Mouse (Mus musculus) hindbrain, embryonic 10.5 days (tissue): Measurements from ENCODE around the gene Oard1. TPM values are rescaled to one million over a fixed set of nuclear protein-coding genes. Genes with fewer than 3 reads are reported as not detected.

Source experiments
- DNase-seq: peaks from one replicate; pipeline ENCODE4 v3.0.0-alpha.2; 2017; ENCODE audit warnings: low spot score
- H3K27ac ChIP-seq: fragments of 300-500 bp; sonication (generic); 2 replicates; pipeline ENCODE4 v1.5.1; 2016; ENCODE audit warnings: mild to moderate bottlenecking, moderate library complexity
- H3K27me3 ChIP-seq: fragments of 300-500 bp; sonication (generic); 2 replicates; pipeline ENCODE4 v1.6.1; 2016; ENCODE audit warnings: mild to moderate bottlenecking; ENCODE audit not compliant: poor library complexity, insufficient read depth, severe bottlenecking
- H3K36me3 ChIP-seq: fragments of 300-500 bp; sonication (generic); 2 replicates; pipeline ENCODE4 v1.6.1; 2016; ENCODE audit warnings: mild to moderate bottlenecking, moderate library complexity
- H3K4me1 ChIP-seq: fragments of 300-500 bp; sonication (generic); replicated peaks from 2 replicates; pipeline ENCODE4 v1.6.1; 2016; ENCODE audit warnings: mild to moderate bottlenecking
- H3K4me3 ChIP-seq: fragments of 300-500 bp; sonication (generic); 2 replicates; pipeline ENCODE4 v1.5.1; 2016; ENCODE audit warnings: mild to moderate bottlenecking, moderate library complexity
- H3K9me3 ChIP-seq: fragments of 300-500 bp; sonication (generic); 2 replicates; pipeline ENCODE4 v1.6.1; 2016; ENCODE audit warnings: mild to moderate bottlenecking, moderate library complexity
- WGBS: fragments of 180-500 bp; shearing (Covaris S2); methylation state at CpG from one replicate; pipeline ENCODE4 v1.1.7; 2016; 5-methylcytosine and 5-hydroxymethylcytosine counted together
- polyA plus RNA-seq: library from polyadenylated mRNA; unstranded; fragments of >200 nt; fragmentation: Nextera tagmentation; extraction: Ambion mirVana; gene quantifications from 2 replicates; pipeline ENCODE4 v1.2.1, GENCODE M21; 2016

The Oard1 gene
- polyA plus RNA-seq, 1 experiment from 2014 or later = 81.8 TPM

GRCm38 (mm10) chr17:48451753-48452444 lies 42.1 kb downstream of the Oard1 start:
- DNase-seq = no peak
- peaks cover 32% of the 10 kb centered on the region for H3K4me1 ChIP-seq
- no peaks in the 10 kb centered on the region for H3K36me3 ChIP-seq
- 62% methylated on average over 9 of the region's 9 CpGs for WGBS
- no peak overlapping the region for H3K4me3 ChIP-seq
- peak overlapping the region; percentile 60 for H3K27ac ChIP-seq
- H3K9me3 ChIP-seq = no peaks in the 10 kb centered on the region
- H3K27me3 ChIP-seq = no peaks in the 10 kb centered on the region

DNA sequence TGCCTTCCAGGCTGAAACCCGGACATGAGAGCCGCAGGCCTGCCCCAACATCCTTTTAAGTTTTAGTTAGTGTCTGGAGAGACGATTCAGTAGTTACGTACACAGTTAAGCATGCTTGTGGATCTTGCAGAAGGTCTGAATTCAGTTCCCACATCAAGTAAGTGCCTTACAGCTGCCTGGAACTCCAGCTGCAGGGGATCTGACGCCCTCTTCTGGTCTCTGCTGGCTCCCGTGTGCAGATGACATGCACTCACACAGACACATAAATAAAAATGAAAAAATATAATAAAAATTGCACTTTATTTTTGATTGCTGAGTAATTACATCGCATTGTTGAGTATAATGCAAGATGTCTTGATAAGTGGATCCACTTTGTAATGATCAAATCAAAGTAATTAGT lies 43.7 kb downstream of the Oard1 start:
- DNase-seq = no peak
- Histone ChIP-seq H3K4me3 (no peak overlapping the region), H3K27me3 (no peaks in the 10 kb centered on the region), H3K27ac (no peak overlapping the region), H3K9me3 (no peaks in the 10 kb centered on the region), H3K4me1 (peaks cover 32% of the 10 kb centered on the region), H3K36me3 (no peaks in the 10 kb centered on the region)
- 75% methylated on average over 7 of the region's 7 CpGs for WGBS

GRCm38 (mm10) chr17:48454190-48454589 lies 44.4 kb downstream of the Oard1 start:
- no peak overlapping the region for H3K27ac ChIP-seq
- no peak overlapping the region for H3K4me3 ChIP-seq
- peaks cover 32% of the 10 kb centered on the region for H3K4me1 ChIP-seq
- H3K27me3 ChIP-seq = no peaks in the 10 kb centered on the region
- H3K36me3 ChIP-seq = no peaks in the 10 kb centered on the region
- H3K9me3 ChIP-seq = no peaks in the 10 kb centered on the region
- DNase-seq = no peak
- WGBS = 51% methylated on average over 7 of the region's 7 CpGs

DNA sequence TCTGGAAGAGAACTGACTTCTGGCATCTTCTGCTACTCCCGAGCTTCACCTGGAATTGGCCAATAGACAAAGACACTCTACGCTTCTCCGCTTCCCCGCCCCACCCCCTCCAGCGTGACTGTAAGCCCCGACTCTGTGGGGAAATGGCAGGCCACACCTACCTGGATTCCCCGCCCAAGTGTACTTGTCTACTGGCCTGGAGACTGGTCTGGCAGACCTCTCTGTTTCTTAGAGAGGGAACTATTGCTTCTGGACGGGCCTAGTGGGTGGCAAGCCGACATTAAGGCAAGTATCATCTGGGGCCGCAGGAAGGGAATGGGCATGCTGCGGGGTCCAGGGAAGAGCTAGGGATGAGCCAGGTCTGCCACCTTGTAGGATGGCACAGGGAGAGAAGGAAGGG lies 44.9 kb downstream of the Oard1 start, which contains the start of gene Unc5cl:
TSS of gene Unc5cl (plus strand) at position 214 of the 400 bp plus-strand sequence.
- H3K27ac ChIP-seq = no peak within 1 kb of the TSS
- no peaks in the 10 kb centered on the region for H3K27me3 ChIP-seq
- WGBS = 63% methylated on average over 11 of the region's 11 CpGs
- peaks cover 34% of the 10 kb centered on the region for H3K4me1 ChIP-seq
- H3K36me3 ChIP-seq = no peaks in the 10 kb centered on the region
- no peak for DNase-seq
- no peaks in the 10 kb centered on the region for H3K9me3 ChIP-seq
- H3K4me3 ChIP-seq = no peak within 1 kb of the TSS

DNA sequence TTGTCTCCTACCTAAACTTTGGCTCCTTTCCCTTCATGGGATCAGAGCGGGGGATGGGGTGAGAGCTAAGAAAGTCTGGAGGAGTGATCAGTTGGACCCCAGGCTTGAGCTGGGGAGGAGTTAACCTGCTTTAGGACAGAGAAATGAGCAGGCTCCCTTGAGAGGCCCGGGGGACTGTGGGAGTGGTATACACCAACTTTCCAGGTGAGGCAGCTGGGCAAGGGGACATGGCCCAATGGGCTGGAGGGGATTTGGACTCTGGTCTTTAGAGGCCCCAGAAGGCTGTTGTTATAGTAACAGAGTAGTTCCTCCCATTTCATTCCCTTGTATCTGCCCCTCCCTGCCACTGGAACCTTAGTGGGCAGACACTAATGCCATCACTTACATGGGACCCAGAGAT lies 46.1 kb downstream of the Oard1 start:
- no peak overlapping the region for H3K4me3 ChIP-seq
- peaks cover 29% of the 10 kb centered on the region for H3K4me1 ChIP-seq
- 95% methylated on average over 2 of the region's 2 CpGs for WGBS
- no peaks in the 10 kb centered on the region for H3K9me3 ChIP-seq
- no peaks in the 10 kb centered on the region for H3K36me3 ChIP-seq
- no peaks in the 10 kb centered on the region for H3K27me3 ChIP-seq
- no peak overlapping the region for H3K27ac ChIP-seq
- DNase-seq = no peak

- no peak for DNase-seq
- Histone ChIP-seq H3K27me3 (no peaks in the 10 kb centered on the region), H3K9me3 (no peaks in the 10 kb centered on the region), H3K4me1 (peaks cover 14% of the 10 kb centered on the region; the same call in 1 of the 2 replicates), H3K4me3 (no peak overlapping the region), H3K36me3 (no peaks in the 10 kb centered on the region), H3K27ac (no peak overlapping the region)
- WGBS = 86% methylated on average over 13 of the region's 13 CpGs
Observed at GRCm38 (mm10) chr17:48457971-48458653, 48.3 kb downstream of the Oard1 start.

GRCm38 (mm10) chr17:48462096-48462495 lies 52.3 kb downstream of the Oard1 start:
- Histone ChIP-seq H3K27ac (no peak overlapping the region), H3K36me3 (no peaks in the 10 kb centered on the region), H3K4me1 (peaks cover 5% of the 10 kb centered on the region), H3K4me3 (no peak overlapping the region), H3K27me3 (peaks cover 25% of the 10 kb centered on the region), H3K9me3 (no peaks in the 10 kb centered on the region)
- DNase-seq = no peak
- 95% methylated on average over 13 of the region's 13 CpGs for WGBS

GRCm38 (mm10) chr17:48463391-48463790 lies 53.6 kb downstream of the Oard1 start:
- WGBS = 88% methylated on average over 4 of the region's 4 CpGs
- Histone ChIP-seq H3K27ac (no peak overlapping the region), H3K4me1 (peaks cover 14% of the 10 kb centered on the region), H3K9me3 (no peaks in the 10 kb centered on the region), H3K4me3 (no peak overlapping the region), H3K27me3 (peaks cover 29% of the 10 kb centered on the region), H3K36me3 (no peaks in the 10 kb centered on the region)
- DNase-seq = no peak

Other genes starting within 250 kb of the Oard1 start
- not detected in 2 replicates for gene A530064D06Rik, start 242.7 kb upstream of the Oard1 start, polyA plus RNA-seq
- gene Trem1, start 177.2 kb upstream of the Oard1 start, polyA plus RNA-seq = 0.06 TPM in 1 of 2 replicates, not detected in the other
- gene Trem3, start 162.2 kb upstream of the Oard1 start, polyA plus RNA-seq = not detected in 2 replicates
- gene Treml4, start 145.7 kb upstream of the Oard1 start, polyA plus RNA-seq = not detected in 2 replicates
- 0.30 and 0.47 TPM in 2 replicates for gene Treml2, start 110.5 kb upstream of the Oard1 start, polyA plus RNA-seq
- gene B430306N03Rik, start 93.9 kb upstream of the Oard1 start, polyA plus RNA-seq = 0.10 and 0.15 TPM in 2 replicates
- 1.2 and 3.5 TPM in 2 replicates for gene Trem2, start 63.6 kb upstream of the Oard1 start, polyA plus RNA-seq
- gene Treml1, start 50.1 kb upstream of the Oard1 start, polyA plus RNA-seq = 1.8 and 2.5 TPM in 2 replicates
- gene Nfya, start 108 bp upstream of the Oard1 start, polyA plus RNA-seq = 19.2 and 19.5 TPM in 2 replicates
- gene Apobec2, start 22.9 kb downstream of the Oard1 start, polyA plus RNA-seq = 0.98 and 1.4 TPM in 2 replicates
- gene Tspo2, start 41.5 kb downstream of the Oard1 start, polyA plus RNA-seq = 0.26 and 0.96 TPM in 2 replicates
- 0.07 and 0.56 TPM in 2 replicates for gene Unc5cl, start 44.9 kb downstream of the Oard1 start, polyA plus RNA-seq